Mouse (Mus musculus): ENCODE measurements around the gene Ets1. TPM values are rescaled to one million over a fixed set of nuclear protein-coding genes. Genes with fewer than 3 reads are reported as not detected.

The Ets1 gene
- polyA plus RNA-seq, 1 experiment from 2014 or later: 34.5 TPM

DNA sequence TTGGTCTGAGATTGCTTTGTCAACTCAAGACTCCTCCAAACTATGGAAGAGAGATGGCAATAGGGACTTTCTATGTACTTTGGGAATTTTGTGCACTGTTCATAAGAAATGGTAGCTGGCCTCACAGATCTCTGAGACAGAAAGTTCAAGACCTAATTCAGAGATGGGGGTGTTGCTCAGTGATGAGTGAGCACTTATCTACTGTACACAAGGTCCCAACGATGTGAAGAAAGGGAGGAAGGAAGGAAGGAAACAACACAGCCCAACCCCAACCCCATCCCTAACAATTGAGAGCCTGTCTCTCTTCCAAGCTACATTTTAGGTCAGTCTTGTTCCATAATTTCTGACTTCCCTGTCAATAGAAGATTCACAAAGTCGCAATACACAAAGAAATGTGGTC lies 125.3 kb downstream of the Ets1 start:
- Histone ChIP-seq H3K9me3 (replicated peaks; ENCODE audit: control insufficient read depth, low read length) (no peaks in the 10 kb centered on the region), H3K27ac (replicated peaks; ENCODE audit: low read depth, low read length) (no peak overlapping the region), H3K4me3 (ENCODE audit: low read depth, low read length) (no peak overlapping the region), H3K27me3 (ENCODE audit: control insufficient read depth, insufficient read depth, low read length) (no peaks in the 10 kb centered on the region), H3K4me1 (ENCODE audit: control insufficient read depth, insufficient read depth, low read length) (no peaks in the 10 kb centered on the region), H3K9ac (replicated peaks; ENCODE audit: low read length) (no peak overlapping the region), H3K36me3 (replicated peaks; ENCODE audit: control insufficient read depth, insufficient read depth, low read depth, low read length) (no peaks in the 10 kb centered on the region), H3K4me2 (ENCODE audit: low read depth, low read length) (no peak overlapping the region)
- no peak for DNase-seq (ENCODE audit: low spot score)
- no peak for ATAC-seq (replicated peaks; ENCODE audit: insufficient number of reproducible peaks, low FRiP score, low TSS enrichment, low read depth)
- 78% methylated on average over 2 of the region's 2 CpGs for WGBS

GRCm38 (mm10) chr9:32764374-32764773 lies 128.4 kb downstream of the Ets1 start:
- 66% methylated on average over 9 of the region's 9 CpGs for WGBS
- Histone ChIP-seq H3K4me2 (ENCODE audit: low read depth, low read length) (no peak overlapping the region), H3K36me3 (replicated peaks; ENCODE audit: control insufficient read depth, insufficient read depth, low read depth, low read length) (no peaks in the 10 kb centered on the region), H3K4me1 (ENCODE audit: control insufficient read depth, insufficient read depth, low read length) (no peaks in the 10 kb centered on the region), H3K4me3 (ENCODE audit: low read depth, low read length) (no peak overlapping the region), H3K27me3 (ENCODE audit: control insufficient read depth, insufficient read depth, low read length) (no peaks in the 10 kb centered on the region), H3K9me3 (replicated peaks; ENCODE audit: control insufficient read depth, low read length) (no peaks in the 10 kb centered on the region), H3K27ac (replicated peaks; ENCODE audit: low read depth, low read length) (no peak overlapping the region), H3K9ac (replicated peaks; ENCODE audit: low read length) (no peak overlapping the region)
- DNase-seq (ENCODE audit: low spot score): no peak
- no peak for ATAC-seq (replicated peaks; ENCODE audit: insufficient number of reproducible peaks, low FRiP score, low TSS enrichment, low read depth)

DNA sequence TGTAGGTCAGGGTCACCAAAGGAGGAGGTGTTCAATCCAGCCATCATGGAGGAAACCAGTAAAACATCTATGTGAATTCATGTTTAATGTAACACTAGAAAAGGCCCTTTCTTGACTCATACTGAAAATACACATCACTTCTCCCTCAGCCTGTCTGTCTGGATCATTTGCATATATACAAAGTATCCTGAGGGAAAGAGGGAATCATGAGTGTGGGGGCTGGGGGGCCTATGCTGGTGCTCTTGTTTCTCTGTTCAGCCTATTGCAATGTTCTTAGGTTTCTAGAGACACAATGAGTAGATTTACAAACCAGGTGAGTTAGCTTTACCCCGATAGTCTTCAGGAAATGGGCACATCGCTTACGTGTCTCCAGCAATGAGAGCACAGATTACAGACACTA lies 129.1 kb downstream of the Ets1 start:
- no peaks in the 10 kb centered on the region for H3K36me3 ChIP-seq (replicated peaks; ENCODE audit: control insufficient read depth, insufficient read depth, low read depth, low read length)
- 96% methylated on average over 3 of the region's 3 CpGs for WGBS
- H3K4me2 ChIP-seq (ENCODE audit: low read depth, low read length): no peak overlapping the region

GRCm38 (mm10) chr9:32778866-32779265 lies 142.8 kb downstream of the Ets1 start:
- ATAC-seq (replicated peaks; ENCODE audit: insufficient number of reproducible peaks, low FRiP score, low TSS enrichment, low read depth) (no peak), DNase-seq (ENCODE audit: low spot score) (no peak)
- Histone ChIP-seq H3K4me3 (ENCODE audit: low read depth, low read length) (no peak overlapping the region), H3K9me3 (replicated peaks; ENCODE audit: control insufficient read depth, low read length) (no peaks in the 10 kb centered on the region), H3K36me3 (replicated peaks; ENCODE audit: control insufficient read depth, insufficient read depth, low read depth, low read length) (no peaks in the 10 kb centered on the region), H3K4me2 (ENCODE audit: low read depth, low read length) (no peak overlapping the region), H3K27me3 (ENCODE audit: control insufficient read depth, insufficient read depth, low read length) (no peaks in the 10 kb centered on the region), H3K9ac (replicated peaks; ENCODE audit: low read length) (no peak overlapping the region), H3K4me1 (ENCODE audit: control insufficient read depth, insufficient read depth, low read length) (peaks cover 3% of the 10 kb centered on the region; the same call in 1 of the 2 replicates), H3K27ac (replicated peaks; ENCODE audit: low read depth, low read length) (no peak overlapping the region)
- WGBS: 82% methylated on average over 1 of the region's 1 CpGs

More for the DNA sequence above, 129.1 kb downstream of the Ets1 start:
- H3K4me3 ChIP-seq (ENCODE audit: low read depth, low read length): no peak overlapping the region
- H3K4me1 ChIP-seq (ENCODE audit: control insufficient read depth, insufficient read depth, low read length): no peaks in the 10 kb centered on the region
- ATAC-seq (replicated peaks; ENCODE audit: insufficient number of reproducible peaks, low FRiP score, low TSS enrichment, low read depth) (no peak), DNase-seq (ENCODE audit: low spot score) (no peak)
- H3K9me3 ChIP-seq (replicated peaks; ENCODE audit: control insufficient read depth, low read length): no peaks in the 10 kb centered on the region
- H3K9ac ChIP-seq (replicated peaks; ENCODE audit: low read length): no peak overlapping the region
- H3K27ac ChIP-seq (replicated peaks; ENCODE audit: low read depth, low read length): no peak overlapping the region
- H3K27me3 ChIP-seq (ENCODE audit: control insufficient read depth, insufficient read depth, low read length): no peaks in the 10 kb centered on the region

GRCm38 (mm10) chr9:32782391-32783092 lies 146.5 kb downstream of the Ets1 start:
- no peak overlapping the region for H3K27ac ChIP-seq (replicated peaks; ENCODE audit: low read depth, low read length)
- ATAC-seq (replicated peaks; ENCODE audit: insufficient number of reproducible peaks, low FRiP score, low TSS enrichment, low read depth) (no peak), DNase-seq (ENCODE audit: low spot score) (no peak)
- H3K9me3 ChIP-seq (replicated peaks; ENCODE audit: control insufficient read depth, low read length): no peaks in the 10 kb centered on the region
- H3K4me1 ChIP-seq (ENCODE audit: control insufficient read depth, insufficient read depth, low read length): peaks cover 3% of the 10 kb centered on the region; the same call in 1 of the 2 replicates
- H3K27me3 ChIP-seq (ENCODE audit: control insufficient read depth, insufficient read depth, low read length): no peaks in the 10 kb centered on the region
- no peak overlapping the region for H3K4me3 ChIP-seq (ENCODE audit: low read depth, low read length)
- no peaks in the 10 kb centered on the region for H3K36me3 ChIP-seq (replicated peaks; ENCODE audit: control insufficient read depth, insufficient read depth, low read depth, low read length)
- H3K9ac ChIP-seq (replicated peaks; ENCODE audit: low read length): no peak overlapping the region; the same call in 1 of the 2 replicates
- H3K4me2 ChIP-seq (ENCODE audit: low read depth, low read length): no peak overlapping the region
- WGBS: 69% methylated on average over 8 of the region's 8 CpGs

DNA sequence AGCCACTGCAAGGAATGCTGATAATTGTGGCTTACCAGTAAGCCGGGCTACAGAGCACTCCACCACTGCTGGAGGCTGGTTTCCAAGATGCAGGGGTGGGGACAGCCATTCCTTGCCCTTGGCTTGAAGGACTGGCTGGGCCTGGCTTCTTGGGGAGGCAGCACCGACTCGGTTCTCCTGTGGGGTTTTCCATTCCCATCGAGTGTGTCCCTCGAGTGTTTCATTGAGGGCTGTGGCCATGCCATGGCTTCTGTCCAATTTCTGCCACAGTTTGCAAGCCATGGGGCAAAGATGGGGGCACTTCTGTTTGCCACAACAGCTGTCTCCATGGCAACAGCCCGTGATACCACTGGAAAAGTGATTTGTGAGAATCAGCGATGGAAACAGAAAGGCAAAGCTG lies 151.1 kb downstream of the Ets1 start:
- DNase-seq (ENCODE audit: low spot score) (peak; percentile 30), ATAC-seq (replicated peaks; ENCODE audit: insufficient number of reproducible peaks, low FRiP score, low TSS enrichment, low read depth) (no peak)
- H3K4me3 ChIP-seq (ENCODE audit: low read depth, low read length): no peak overlapping the region
- 64% methylated on average over 7 of the region's 7 CpGs for WGBS
- no peak overlapping the region for H3K9ac ChIP-seq (replicated peaks; ENCODE audit: low read length)
- no peaks in the 10 kb centered on the region for H3K9me3 ChIP-seq (replicated peaks; ENCODE audit: control insufficient read depth, low read length)
- H3K4me1 ChIP-seq (ENCODE audit: control insufficient read depth, insufficient read depth, low read length): peaks cover 4% of the 10 kb centered on the region; the same call in 1 of the 2 replicates
- H3K27me3 ChIP-seq (ENCODE audit: control insufficient read depth, insufficient read depth, low read length): no peaks in the 10 kb centered on the region
- H3K36me3 ChIP-seq (replicated peaks; ENCODE audit: control insufficient read depth, insufficient read depth, low read depth, low read length): no peaks in the 10 kb centered on the region
- H3K4me2 ChIP-seq (ENCODE audit: low read depth, low read length): no peak overlapping the region
- no peak overlapping the region for H3K27ac ChIP-seq (replicated peaks; ENCODE audit: low read depth, low read length)

DNA sequence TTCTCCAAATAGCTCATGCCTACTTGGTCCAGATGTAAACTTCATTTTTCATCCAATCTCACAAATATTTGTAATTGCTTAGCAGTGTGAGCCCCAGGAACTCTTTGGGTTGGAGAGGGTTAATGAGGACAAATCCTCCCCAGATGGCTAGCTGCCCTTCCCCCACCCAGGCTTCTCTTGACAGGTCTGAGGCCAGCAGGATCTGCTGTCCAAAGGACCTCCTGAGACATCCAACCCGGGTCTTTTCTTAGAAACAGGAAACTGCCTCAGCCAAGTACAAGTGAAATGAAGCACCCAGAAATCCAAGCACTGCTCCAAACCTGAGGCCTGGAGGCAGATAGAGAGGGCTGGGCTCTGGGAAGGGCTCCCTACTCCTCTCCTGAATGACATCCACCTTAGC lies 151.6 kb downstream of the Ets1 start:
- ATAC-seq (replicated peaks; ENCODE audit: insufficient number of reproducible peaks, low FRiP score, low TSS enrichment, low read depth): 0 out of 2 replicates have a peak, but pooled peaks have one; percentile 3

GRCm38 (mm10) chr9:32789306-32789705 lies 153.3 kb downstream of the Ets1 start:
- no peak overlapping the region for H3K9ac ChIP-seq (replicated peaks; ENCODE audit: low read length)
- H3K27me3 ChIP-seq (ENCODE audit: control insufficient read depth, insufficient read depth, low read length): no peaks in the 10 kb centered on the region
- H3K4me1 ChIP-seq (ENCODE audit: control insufficient read depth, insufficient read depth, low read length): 0 out of 2 replicates have a peak, but pooled peaks cover 2% of the 10 kb centered on the region
- WGBS: 45% methylated on average over 7 of the region's 7 CpGs
- no peak overlapping the region for H3K27ac ChIP-seq (replicated peaks; ENCODE audit: low read depth, low read length)
- H3K4me2 ChIP-seq (ENCODE audit: low read depth, low read length): no peak overlapping the region
- ATAC-seq (replicated peaks; ENCODE audit: insufficient number of reproducible peaks, low FRiP score, low TSS enrichment, low read depth) (no peak), DNase-seq (ENCODE audit: low spot score) (no peak)
- H3K4me3 ChIP-seq (ENCODE audit: low read depth, low read length): no peak overlapping the region
- no peaks in the 10 kb centered on the region for H3K9me3 ChIP-seq (replicated peaks; ENCODE audit: control insufficient read depth, low read length)
- no peaks in the 10 kb centered on the region for H3K36me3 ChIP-seq (replicated peaks; ENCODE audit: control insufficient read depth, insufficient read depth, low read depth, low read length)

More for the DNA sequence above, 151.6 kb downstream of the Ets1 start:
- Histone ChIP-seq H3K9ac (replicated peaks; ENCODE audit: low read length) (no peak overlapping the region), H3K27me3 (ENCODE audit: control insufficient read depth, insufficient read depth, low read length) (no peaks in the 10 kb centered on the region), H3K36me3 (replicated peaks; ENCODE audit: control insufficient read depth, insufficient read depth, low read depth, low read length) (no peaks in the 10 kb centered on the region), H3K27ac (replicated peaks; ENCODE audit: low read depth, low read length) (no peak overlapping the region), H3K4me3 (ENCODE audit: low read depth, low read length) (no peak overlapping the region), H3K4me1 (ENCODE audit: control insufficient read depth, insufficient read depth, low read length) (peaks cover 4% of the 10 kb centered on the region; the same call in 1 of the 2 replicates), H3K4me2 (ENCODE audit: low read depth, low read length) (no peak overlapping the region), H3K9me3 (replicated peaks; ENCODE audit: control insufficient read depth, low read length) (no peaks in the 10 kb centered on the region)
- WGBS: 0% methylated on average over 1 of the region's 1 CpGs
- DNase-seq (ENCODE audit: low spot score): peak; percentile 62

Measured in embryonic facial prominence, embryonic 11.5 days (tissue).